Mouse (Mus musculus) adrenal gland (tissue): ENCODE measurements around the gene Actn1.
"Not testable (repeated sequence)": the region's sequence is repeated elsewhere in the genome, so short reads cannot be mapped to it uniquely, and the experiment has no call there.

Source experiments
- intact Hi-C: fragments of 180-260 bp; cut with DNase I; formaldehyde crosslinking; loops from one replicate; pipeline ENCODE4 v1.15.1; 2025
- long read RNA-seq, 2 experiments: library from polyadenylated mRNA; unstranded; transcript quantifications; one replicate each; pipeline ENCODE4 v2.0.0; 2020; ENCODE audit warnings: borderline replicate concordance in 1 of 2; ENCODE audit not compliant: insufficient replicate concordance in 1 of 2

Gene Actn1
- long read RNA-seq, experiment 1: 0 reads
- long read RNA-seq, experiment 2, partial matches to known transcripts: 1 of 1 reads
- long read RNA-seq, experiment 2, other reads (novel, unspliced or antisense): 0 of 1 reads

- intact Hi-C loops: no loop called here
These were observed at the start of gene Actn1 for GRCm38 (mm10) chr12:80260056-80260743. Actn1 (minus strand) TSS chr12:80260371.

GRCm38 (mm10) chr12:80307556-80307955, 47.4 kb upstream of the Actn1 start:
- intact Hi-C loops: no loop called here

GRCm38 (mm10) chr12:80304518-80304917, 44.3 kb upstream of the Actn1 start:
- intact Hi-C loops: no loop called here

- intact Hi-C loops: no loop called here
These were observed 40.8 kb upstream of the Actn1 start for GRCm38 (mm10) chr12:80300833-80301456.

GRCm38 (mm10) chr12:80298714-80299113, 38.5 kb upstream of the Actn1 start:
- intact Hi-C loops: no loop called here

- intact Hi-C loops: no loop called here
These were observed 31.8 kb upstream of the Actn1 start for GRCm38 (mm10) chr12:80291895-80292435.

GRCm38 (mm10) chr12:80290964-80291363, 30.8 kb upstream of the Actn1 start:
- intact Hi-C loops: no loop called here

- intact Hi-C loops: no loop called here
These were observed 30.3 kb upstream of the Actn1 start for GRCm38 (mm10) chr12:80290483-80290882.

- intact Hi-C loops: no loop called here
These were observed 29.6 kb upstream of the Actn1 start for GRCm38 (mm10) chr12:80289722-80290121.

- intact Hi-C loops: no loop called here
These were observed 25.7 kb upstream of the Actn1 start for GRCm38 (mm10) chr12:80285890-80286289.

- intact Hi-C loops: not testable (repeated sequence)
These were observed 24.1 kb upstream of the Actn1 start for GRCm38 (mm10) chr12:80284251-80284650.

GRCm38 (mm10) chr12:80278866-80279265, 18.7 kb upstream of the Actn1 start:
- intact Hi-C loops: no loop called here

- intact Hi-C loops: no loop called here
These were observed 17.3 kb upstream of the Actn1 start for GRCm38 (mm10) chr12:80277428-80277827.

GRCm38 (mm10) chr12:80275187-80275820, 15.1 kb upstream of the Actn1 start:
- intact Hi-C loops: no loop called here

GRCm38 (mm10) chr12:80273020-80273686, 13.0 kb upstream of the Actn1 start:
- intact Hi-C loops: no loop called here

GRCm38 (mm10) chr12:80271806-80272205, 11.6 kb upstream of the Actn1 start:
- intact Hi-C loops: no loop called here

- intact Hi-C loops: no loop called here
These were observed 10.8 kb upstream of the Actn1 start for GRCm38 (mm10) chr12:80270924-80271323.

GRCm38 (mm10) chr12:80269303-80269702, 9.1 kb upstream of the Actn1 start:
- intact Hi-C loops: no loop called here

- intact Hi-C loops: no loop called here
These were observed 7.8 kb upstream of the Actn1 start for GRCm38 (mm10) chr12:80267962-80268361.

GRCm38 (mm10) chr12:80264388-80264787, 4.2 kb upstream of the Actn1 start:
- intact Hi-C loops: not testable (repeated sequence)
